Mouse (Mus musculus) urinary bladder, postnatal 10 days (tissue): ENCODE data around the gene Ror2.

Experiments
- DNase-seq: peaks from one replicate; pipeline ENCODE4 v3.0.0; 2022; ENCODE audit warnings: low spot score

The Ror2 gene

GRCm38 (mm10) chr13:53122085-53122484 lies 163.8 kb downstream of the Ror2 start:
- no peak for DNase-seq

- no peak for DNase-seq
Measured at GRCm38 (mm10) chr13:53120906-53121305, 165.0 kb downstream of the Ror2 start.

- DNase-seq: peak; percentile 51
Measured at GRCm38 (mm10) chr13:53119586-53120426, 166.1 kb downstream of the Ror2 start.

DNA sequence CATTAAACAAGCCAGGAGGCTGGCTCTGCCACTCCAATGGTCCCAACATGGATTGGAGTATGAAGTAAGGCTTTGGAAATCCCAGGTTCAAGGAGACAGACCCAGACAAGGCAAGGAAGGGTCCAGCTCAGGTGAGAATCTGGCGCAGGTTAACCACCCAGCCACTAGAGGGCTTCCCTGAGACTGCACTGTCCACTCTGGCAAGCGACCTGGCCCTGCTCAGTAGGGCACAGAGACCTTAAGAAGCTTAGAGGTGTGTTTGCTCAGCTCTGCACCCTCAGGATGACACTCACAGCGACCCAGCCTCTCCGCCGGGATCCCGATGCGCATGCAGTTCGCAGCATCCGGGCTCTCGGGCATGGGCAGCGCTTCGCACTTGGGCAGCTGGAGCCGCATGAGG lies 167.5 kb downstream of the Ror2 start:
- no peak for DNase-seq

DNA sequence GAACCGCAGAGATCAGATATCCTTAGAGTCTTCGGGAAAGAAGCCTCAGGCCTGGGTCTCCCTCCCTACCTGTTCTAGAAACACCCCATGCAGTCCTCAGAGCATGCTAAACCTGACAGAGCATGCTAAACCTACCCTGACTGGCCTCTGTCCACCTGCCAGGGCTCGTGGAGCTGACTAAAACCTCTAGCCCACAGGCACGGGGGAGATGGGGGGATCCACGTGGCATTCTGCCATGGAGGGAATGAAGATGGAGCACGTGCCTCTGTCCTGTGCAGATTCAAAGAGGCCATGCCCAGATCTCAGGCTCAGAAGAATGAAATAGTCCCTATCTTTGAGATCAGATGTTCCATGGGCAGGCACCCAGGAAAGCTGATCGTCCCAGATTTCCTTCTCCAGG lies 168.0 kb downstream of the Ror2 start:
- DNase-seq: no peak

- no peak for DNase-seq
Measured at GRCm38 (mm10) chr13:53110249-53110578, 175.7 kb downstream of the Ror2 start.

DNA sequence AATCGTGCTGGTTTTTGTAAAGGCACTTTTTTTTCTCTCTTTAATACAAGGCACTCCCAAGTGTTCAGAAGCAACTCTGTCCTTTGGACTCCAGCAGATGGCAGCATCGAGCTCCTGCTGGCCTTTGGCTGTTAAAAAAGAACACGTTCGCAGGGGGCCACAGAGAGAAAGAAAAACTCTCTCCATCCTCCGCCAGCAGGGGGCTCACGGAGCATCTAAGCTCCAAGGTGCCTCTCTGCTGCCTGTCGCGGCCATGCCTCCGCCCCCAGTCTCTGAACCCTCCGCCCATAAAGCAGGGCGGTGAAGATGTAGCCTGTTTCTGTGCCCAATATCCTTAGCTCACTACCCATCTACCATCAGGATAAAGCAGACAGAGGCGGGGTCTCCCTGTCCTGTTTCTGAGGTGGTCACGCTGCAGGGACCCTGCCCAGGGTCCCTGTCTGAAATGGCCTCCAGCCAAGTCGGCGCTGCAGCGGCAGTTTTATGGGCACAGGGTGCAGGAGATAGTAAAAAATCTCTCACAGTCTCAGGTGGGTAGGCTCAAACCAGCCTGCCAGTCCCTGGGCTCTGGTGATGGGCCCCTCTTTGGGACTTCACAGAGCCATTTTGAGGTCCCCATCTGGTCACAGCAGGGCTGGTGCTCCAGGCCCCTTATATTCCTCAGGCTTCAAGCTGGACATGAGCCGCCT lies 176.2 kb downstream of the Ror2 start:
- DNase-seq: peak; percentile 83

GRCm38 (mm10) chr13:53106676-53107075 lies 179.2 kb downstream of the Ror2 start:
- DNase-seq: no peak

DNA sequence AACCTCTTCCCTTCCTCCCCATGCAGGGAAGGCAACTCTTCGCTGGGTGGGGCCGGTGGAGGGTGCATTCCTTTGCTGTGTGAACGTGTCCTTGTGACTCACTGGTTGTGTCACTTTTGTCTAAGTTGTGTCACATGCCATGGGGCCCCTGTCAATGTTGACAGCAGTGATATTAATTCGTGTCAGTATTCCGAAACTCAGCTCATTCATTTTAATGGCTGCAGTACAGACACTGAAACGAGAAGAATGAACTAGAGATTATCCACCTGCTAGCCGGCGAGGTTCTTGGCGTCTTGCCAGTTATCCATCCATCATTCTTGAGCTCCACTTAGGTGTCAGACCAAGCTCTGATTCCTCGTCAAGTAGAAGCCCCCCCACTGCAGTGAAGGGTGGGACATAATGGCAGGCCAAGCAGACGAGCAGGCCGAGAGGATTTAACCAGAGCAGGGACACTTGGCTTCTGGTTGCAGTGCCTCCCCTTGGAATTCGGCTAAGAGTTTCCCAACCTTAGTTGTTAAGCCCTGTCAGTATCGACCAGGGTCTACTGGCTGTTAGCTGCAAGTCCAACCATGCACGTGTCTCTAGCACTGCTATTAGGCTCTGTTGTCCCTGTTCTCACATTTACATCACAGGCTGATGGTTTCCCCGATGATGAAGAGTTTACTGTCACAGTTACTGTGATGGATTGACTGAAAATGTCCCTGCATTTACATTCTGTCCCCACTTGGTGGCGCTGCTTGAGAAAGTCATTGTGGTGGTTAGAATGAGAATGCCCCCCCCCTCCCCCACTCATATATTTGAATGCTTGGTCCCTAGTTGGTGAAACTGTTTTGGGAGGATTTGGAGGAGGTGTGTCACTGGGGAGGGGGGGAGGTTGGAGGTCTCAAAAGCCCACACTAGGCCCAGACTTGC lies 185.9 kb downstream of the Ror2 start:
- no peak for DNase-seq

GRCm38 (mm10) chr13:53096615-53097014 lies 189.3 kb downstream of the Ror2 start:
- DNase-seq: no peak

GRCm38 (mm10) chr13:53095222-53095621 lies 190.7 kb downstream of the Ror2 start:
- DNase-seq: no peak

DNA sequence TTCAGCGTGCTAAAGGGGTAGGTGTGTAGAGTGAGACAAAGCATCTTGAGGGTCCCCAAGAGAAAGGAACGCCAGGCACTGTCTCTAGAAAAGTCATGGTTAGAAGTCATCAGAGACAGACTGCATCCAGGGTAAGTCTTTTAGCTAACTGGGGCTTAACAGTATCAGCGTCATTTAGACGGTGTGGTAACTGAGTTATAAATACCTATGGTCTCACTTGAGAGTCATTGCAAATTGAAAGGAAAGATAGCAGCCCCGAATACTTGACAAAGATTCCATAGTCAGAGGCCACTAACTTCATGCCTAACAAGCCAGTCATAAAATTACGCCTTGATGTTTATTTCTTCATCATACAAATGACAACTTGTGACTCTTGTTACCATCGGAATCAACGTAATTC lies 191.3 kb downstream of the Ror2 start:
- no peak for DNase-seq

DNA sequence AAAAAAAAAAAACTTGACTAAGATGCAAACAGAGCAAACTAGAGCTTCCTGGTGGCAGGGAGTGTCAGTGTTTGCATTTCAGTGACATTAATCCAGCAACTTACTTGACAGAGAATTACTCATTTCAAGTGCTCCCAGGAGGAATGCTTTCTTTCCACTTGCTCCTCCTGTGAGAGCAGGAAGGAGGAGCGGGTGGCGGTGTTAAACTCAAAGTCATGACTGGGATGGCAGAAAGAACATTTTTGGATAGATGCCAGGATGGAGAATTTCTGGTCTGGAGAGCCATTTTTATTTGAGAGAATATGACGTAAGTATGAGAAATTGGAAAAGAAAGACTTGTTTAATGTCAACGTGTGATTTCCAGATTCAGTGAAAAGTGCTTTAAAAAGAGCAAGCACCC lies 192.5 kb downstream of the Ror2 start:
- no peak for DNase-seq

GRCm38 (mm10) chr13:53086552-53087282 lies 199.2 kb downstream of the Ror2 start:
- no peak for DNase-seq

DNA sequence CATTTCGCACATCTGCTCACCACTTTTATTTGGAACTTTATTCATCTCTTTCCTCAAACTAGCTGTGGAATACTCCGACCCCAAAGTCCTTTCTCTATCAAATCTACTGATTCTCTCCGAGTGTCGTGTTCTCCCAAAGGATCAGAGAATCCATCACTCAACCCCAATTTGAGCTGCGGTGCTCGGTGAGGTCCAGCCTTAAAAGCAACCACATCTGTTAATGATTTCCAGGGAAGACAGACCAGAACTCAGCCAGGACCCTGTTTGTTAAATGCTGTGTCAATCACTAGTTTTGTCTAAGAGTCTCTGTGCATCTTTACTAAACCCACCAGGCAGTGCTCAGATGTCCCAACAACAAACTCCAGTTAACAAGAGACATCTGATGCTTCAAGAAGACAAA lies 204.1 kb downstream of the Ror2 start:
- no peak for DNase-seq

DNA sequence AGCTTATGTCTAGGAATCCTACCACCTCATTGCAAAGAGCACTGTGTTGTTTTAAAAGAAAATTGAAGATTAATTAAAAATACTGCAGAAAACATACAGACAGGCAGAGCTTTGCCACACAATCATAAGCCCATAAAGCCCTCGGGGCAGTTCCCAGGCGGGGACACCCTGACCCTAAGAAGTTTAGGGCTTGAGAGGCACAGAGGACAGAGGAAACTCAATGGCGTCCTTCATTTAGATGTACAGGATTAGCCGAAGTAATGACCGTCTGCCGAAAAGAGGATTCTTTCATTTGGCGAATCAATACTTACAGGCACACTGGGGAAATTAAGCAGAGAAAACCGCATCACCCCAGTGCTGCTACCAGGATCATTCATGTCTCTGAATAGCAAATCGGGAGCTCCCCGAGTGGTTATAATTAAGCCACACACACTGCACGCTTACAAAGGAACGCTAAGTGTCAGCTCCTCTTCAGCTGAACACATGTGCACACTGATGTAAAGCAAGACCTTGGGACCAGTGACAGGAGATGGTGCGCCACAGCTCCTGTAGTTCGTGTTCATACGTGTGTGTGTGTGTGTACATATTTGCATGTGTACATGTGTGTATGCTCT lies 208.1 kb downstream of the Ror2 start:
- no peak for DNase-seq

DNA sequence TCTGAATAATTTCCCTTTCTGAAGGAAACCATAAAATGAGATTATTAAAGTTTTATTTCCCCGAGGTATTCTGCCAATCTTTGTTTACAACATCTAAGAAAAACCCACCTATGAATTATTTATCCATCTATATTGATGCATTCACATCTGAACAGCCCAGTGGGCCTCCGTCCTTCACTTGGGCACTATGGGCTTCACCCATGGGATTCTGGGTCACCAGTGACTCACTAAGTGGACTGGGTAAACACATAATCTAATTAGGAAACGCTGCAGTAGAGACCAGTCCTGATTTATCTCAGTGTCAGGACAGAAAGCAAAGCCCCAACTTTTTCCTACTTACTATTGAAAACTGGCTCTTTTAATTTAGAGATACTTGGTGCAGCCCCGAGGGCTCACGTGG lies 210.9 kb downstream of the Ror2 start:
- no peak for DNase-seq

- DNase-seq: no peak
Measured at GRCm38 (mm10) chr13:53069076-53069690, 216.7 kb downstream of the Ror2 start.

DNA sequence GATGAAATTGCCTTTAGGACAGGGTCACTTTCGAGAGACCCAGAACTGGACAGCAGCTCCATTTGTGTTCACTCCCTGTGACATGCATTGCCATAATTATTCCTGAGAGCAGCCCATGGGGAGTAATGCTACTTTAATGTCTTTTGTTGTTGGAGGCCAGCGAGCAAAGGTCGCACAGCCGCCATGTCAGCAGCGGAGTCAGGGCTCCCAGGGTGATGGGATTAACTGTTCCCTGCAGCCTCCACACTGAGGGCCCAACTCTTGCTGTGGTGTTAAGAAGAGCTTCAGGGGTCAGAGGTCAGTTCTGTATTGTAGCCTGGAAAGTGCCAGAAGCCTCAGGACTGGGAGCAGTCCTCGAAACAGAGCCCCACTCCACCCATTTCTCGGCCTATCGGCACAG lies 217.5 kb downstream of the Ror2 start:
- DNase-seq: no peak

DNA sequence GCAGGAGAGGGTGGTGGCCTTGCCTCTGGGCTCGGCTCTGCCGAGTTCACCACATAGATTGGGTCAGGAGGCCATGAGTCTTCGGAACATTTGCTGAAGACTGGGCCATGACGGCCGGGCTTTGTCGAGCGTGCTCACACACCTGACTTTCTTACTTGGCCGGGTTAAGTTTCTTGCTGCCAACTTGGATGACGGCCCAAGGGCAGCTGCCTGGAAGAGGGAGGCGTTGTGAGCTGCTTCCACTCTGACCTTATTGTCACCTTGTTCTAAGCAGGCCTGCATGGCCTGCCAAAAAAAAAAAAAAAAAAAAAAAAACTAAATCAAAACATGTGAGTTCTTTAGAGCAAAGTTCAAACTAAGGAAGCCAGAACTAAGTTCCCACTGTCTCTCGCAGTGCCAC lies 218.0 kb downstream of the Ror2 start:
- peak; percentile 10 for DNase-seq

- DNase-seq: peak; percentile 8
Measured at GRCm38 (mm10) chr13:53065122-53065521, 220.8 kb downstream of the Ror2 start.
